Mouse (Mus musculus): ENCODE measurements around the gene Zfp385a.

DNA sequence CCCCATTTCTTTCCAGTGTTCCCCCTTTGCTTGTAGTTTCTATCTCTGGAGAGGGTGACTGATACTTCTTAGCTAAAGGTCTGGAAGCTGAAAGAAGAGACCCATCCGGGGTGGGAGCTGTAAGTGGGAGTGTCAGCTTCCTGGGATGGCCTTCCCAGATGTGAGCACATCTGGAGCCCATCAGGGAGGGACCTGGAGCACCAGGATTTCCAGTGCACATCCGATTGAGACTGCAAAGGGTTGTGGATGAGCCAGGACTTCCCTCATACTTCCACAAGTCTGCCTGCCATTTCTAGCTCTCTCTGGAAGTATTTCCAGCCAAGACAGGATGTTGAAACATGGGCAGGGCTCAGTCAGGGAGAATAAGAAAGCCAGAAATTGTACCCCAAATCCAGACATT, 31.3 kb upstream of the Zfp385a start:
- TF ChIP-seq CTCF (IDR thresholded peaks at IDR 0.05; ENCODE audit: extremely low read depth, insufficient read depth, insufficient read length, insufficient replicate concordance), result no peak
- no peak for TF ChIP-seq POLR2A (IDR thresholded peaks at IDR 0.05; ENCODE audit: low read depth, low read length)
